Mouse (Mus musculus) embryo, embryonic 11.5 days (tissue): ENCODE results near the gene Gabra3.

Experiments used
- DNase-seq: peaks from one replicate; pipeline ENCODE4 v3.0.0-alpha.2; 2012; ENCODE audit warnings: low read depth, low spot score

The Gabra3 gene

GRCm38 (mm10) chrX:72656230-72656898 is at the start of gene Gabra3:
TSS of gene Gabra3 (minus strand) at chrX:72656848.
- no peak for DNase-seq

GRCm38 (mm10) chrX:72655789-72656188 is 859 bp downstream of the Gabra3 start:
- no peak for DNase-seq

DNA sequence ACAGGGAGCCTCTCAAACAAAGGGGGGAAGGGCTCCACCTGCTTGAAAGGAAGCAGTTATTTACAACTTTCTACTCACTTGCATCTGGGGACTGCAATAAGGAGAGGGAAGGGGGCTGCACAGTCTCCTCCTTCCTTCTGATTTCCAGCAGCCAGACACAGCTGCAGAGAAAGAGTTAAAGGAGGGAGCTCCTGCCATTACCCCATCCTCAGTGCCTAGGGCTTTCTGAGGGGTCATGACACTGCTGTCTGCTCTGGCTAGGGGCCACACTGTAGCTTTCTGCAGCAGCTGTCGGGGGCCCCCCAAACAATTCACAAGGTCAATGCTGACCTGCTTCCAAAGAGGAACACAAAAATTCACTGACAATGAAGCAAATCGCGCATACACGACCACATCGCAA is 1.3 kb downstream of the Gabra3 start:
- DNase-seq, result no peak

- DNase-seq, result no peak
These were observed 6.0 kb downstream of the Gabra3 start for GRCm38 (mm10) chrX:72650688-72651087.

DNA sequence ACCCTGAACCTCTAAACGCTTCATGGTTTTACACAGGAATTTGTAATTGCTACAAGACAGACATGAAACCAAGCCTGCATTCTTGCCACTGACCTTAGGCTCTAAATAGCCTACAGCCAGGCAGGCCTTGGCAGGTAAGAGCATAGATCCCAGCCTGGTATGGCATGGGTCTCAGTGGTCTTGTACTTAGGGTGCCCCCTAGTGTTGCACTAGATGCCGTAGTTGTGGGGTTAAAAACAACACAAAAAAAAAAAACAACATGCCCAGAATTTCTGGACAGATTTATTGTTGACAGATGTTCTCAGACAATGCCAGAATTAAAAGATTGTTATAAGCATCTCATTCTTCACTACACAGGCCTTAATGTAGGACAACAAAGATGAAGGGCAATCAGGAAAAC is 12.0 kb downstream of the Gabra3 start:
- no peak for DNase-seq

GRCm38 (mm10) chrX:72497284-72497683 is 159.4 kb downstream of the Gabra3 start:
- no peak for DNase-seq

GRCm38 (mm10) chrX:72489806-72490205 is 166.8 kb downstream of the Gabra3 start:
- DNase-seq, result no peak

- no peak for DNase-seq
These were observed 269.9 kb downstream of the Gabra3 start, which contains the start of gene Magea10 for GRCm38 (mm10) chrX:72386758-72387157. TSS of gene Magea10 (minus strand) at chrX:72386858.
